Mouse (Mus musculus): Measurements from ENCODE around the gene Gm9745. TPM values are rescaled to one million over a fixed set of nuclear protein-coding genes. Genes with fewer than 3 reads are reported as not detected.
"Not testable (repeated sequence)": the region's sequence is repeated elsewhere in the genome, so short reads cannot be mapped to it uniquely, and the experiment has no call there.

Gm9745 gene
- polyA plus RNA-seq (2012; rRNA removed) = not detected in 2 replicates
- polyA plus RNA-seq (2014; fragmentation: Nextera tagmentation; extraction: Ambion mirVana) = not detected in 2 replicates

- not testable (repeated sequence) for DNase-seq (ENCODE audit: low read depth in 3 of 3, low spot score in 3 of 3); H3K4me1 ChIP-seq (replicated peaks; ENCODE audit: control insufficient read depth in 2 of 2, insufficient read depth in 2 of 2, low read length in 1 of 2); H3K9me3 ChIP-seq (ENCODE audit: control insufficient read depth, low read length); H3K27ac ChIP-seq; H3K27me3 ChIP-seq (ENCODE audit: control insufficient read depth, insufficient read depth, low read length); H3K4me3 ChIP-seq (ENCODE audit: insufficient read depth in 1 of 2, low read depth in 2 of 2, low read length in 2 of 2); ATAC-seq (ENCODE audit: insufficient read depth); H3K4me2 ChIP-seq (ENCODE audit: low read depth); H3K9ac ChIP-seq (replicated peaks); H3K36me3 ChIP-seq (replicated peaks; ENCODE audit: control insufficient read depth, insufficient read depth, low read depth)
Observed at GRCm38 (mm10) chr13:8948131-8948530, at the start of gene Gm9745. Gene Gm9745 (minus strand): TSS chr13:8948231.

GRCm38 (mm10) chr13:8997221-8997620 lies 49.2 kb upstream of the Gm9745 start:
- not testable (repeated sequence) for H3K9ac ChIP-seq (replicated peaks)
- 77% methylated on average over 5 of the region's 5 CpGs for WGBS (ENCODE audit: insufficient replicate concordance)

GRCm38 (mm10) chr13:8995990-8996786 lies 48.2 kb upstream of the Gm9745 start, which contains the start of gene Gtpbp4:
Gene Gtpbp4 (minus strand): TSS chr13:8996083.
- no peaks in the 10 kb centered on the region for H3K27me3 ChIP-seq (ENCODE audit: control insufficient read depth, insufficient read depth, low read length)
- no peaks in the 10 kb centered on the region for H3K9me3 ChIP-seq (ENCODE audit: control insufficient read depth, low read length)
- 2% methylated on average over 51 of the region's 51 CpGs for WGBS (ENCODE audit: insufficient replicate concordance)
- H3K4me3 ChIP-seq (ENCODE audit: insufficient read depth in 1 of 2, low read depth in 2 of 2, low read length in 2 of 2) = peak within 1 kb of the TSS; percentile 82 to 95
- peaks cover 22 to 25% of the 10 kb centered on the region in 2 experiments for H3K4me1 ChIP-seq (replicated peaks; ENCODE audit: control insufficient read depth in 2 of 2, insufficient read depth in 2 of 2, low read length in 1 of 2)
- TF ChIP-seq EP300 (IDR thresholded peaks at IDR 0.05; ENCODE audit: low read depth) (peak; percentile 23), CTCF (IDR thresholded peaks at IDR 0.05; ENCODE audit: low read depth) (peak; percentile 92)
- peak within 1 kb of the TSS; percentile 70 for H3K4me2 ChIP-seq (ENCODE audit: low read depth)
- H3K9ac ChIP-seq (replicated peaks) = peak within 1 kb of the TSS; percentile 99
- ATAC-seq (ENCODE audit: insufficient read depth) (peak; percentile 94), DNase-seq (ENCODE audit: low read depth in 3 of 3, low spot score in 3 of 3) (peak; percentile 97)
- peak within 1 kb of the TSS; percentile 95 for H3K27ac ChIP-seq
- peaks cover 3% of the 10 kb centered on the region; the same call in 1 of the 2 replicates for H3K36me3 ChIP-seq (replicated peaks; ENCODE audit: control insufficient read depth, insufficient read depth, low read depth)

More at GRCm38 (mm10) chr13:8997221-8997620, 49.2 kb upstream of the Gm9745 start:
- not testable (repeated sequence) for H3K4me3 ChIP-seq (ENCODE audit: insufficient read depth in 1 of 2, low read depth in 2 of 2, low read length in 2 of 2); H3K27me3 ChIP-seq (ENCODE audit: control insufficient read depth, insufficient read depth, low read length); H3K36me3 ChIP-seq (replicated peaks; ENCODE audit: control insufficient read depth, insufficient read depth, low read depth); ATAC-seq (ENCODE audit: insufficient read depth); H3K9me3 ChIP-seq (ENCODE audit: control insufficient read depth, low read length); H3K27ac ChIP-seq; DNase-seq (ENCODE audit: low read depth in 3 of 3, low spot score in 3 of 3)
- peaks cover 22 to 25% of the 10 kb centered on the region in 2 experiments for H3K4me1 ChIP-seq (replicated peaks; ENCODE audit: control insufficient read depth in 2 of 2, insufficient read depth in 2 of 2, low read length in 1 of 2)
- peak overlapping the region; percentile 70 for H3K4me2 ChIP-seq (ENCODE audit: low read depth)

GRCm38 (mm10) chr13:8995159-8995989 lies 47.3 kb upstream of the Gm9745 start:
- WGBS (ENCODE audit: insufficient replicate concordance) = under 1% methylated on average over 33 of the region's 33 CpGs
- peak overlapping the region; percentile 82 to 95 for H3K4me3 ChIP-seq (ENCODE audit: insufficient read depth in 1 of 2, low read depth in 2 of 2, low read length in 2 of 2)
- no peak for TF ChIP-seq EP300 (IDR thresholded peaks at IDR 0.05; ENCODE audit: low read depth)
- TF ChIP-seq CTCF (IDR thresholded peaks at IDR 0.05; ENCODE audit: low read depth) = no peak
- peak overlapping the region; percentile 80 for H3K9ac ChIP-seq (replicated peaks)
- peak overlapping the region; percentile 70 for H3K4me2 ChIP-seq (ENCODE audit: low read depth)
- peak; percentile 27; the same call in 1 of the 2 replicates for ATAC-seq (ENCODE audit: insufficient read depth)
- DNase-seq (ENCODE audit: low read depth in 3 of 3, low spot score in 3 of 3) = peak in 1 of 3 experiments; percentile 31
- H3K4me1 ChIP-seq (replicated peaks; ENCODE audit: control insufficient read depth in 2 of 2, insufficient read depth in 2 of 2, low read length in 1 of 2) = peaks cover 22 to 25% of the 10 kb centered on the region in 2 experiments
- H3K27ac ChIP-seq = peak overlapping the region; percentile 24; the same call in 1 of the 2 replicates
- no peaks in the 10 kb centered on the region for H3K27me3 ChIP-seq (ENCODE audit: control insufficient read depth, insufficient read depth, low read length)
- no peaks in the 10 kb centered on the region for H3K9me3 ChIP-seq (ENCODE audit: control insufficient read depth, low read length)
- H3K36me3 ChIP-seq (replicated peaks; ENCODE audit: control insufficient read depth, insufficient read depth, low read depth) = peaks cover 9% of the 10 kb centered on the region

GRCm38 (mm10) chr13:8992231-8992630 lies 44.2 kb upstream of the Gm9745 start:
- no peaks in the 10 kb centered on the region for H3K9me3 ChIP-seq (ENCODE audit: control insufficient read depth, low read length)
- H3K4me2 ChIP-seq (ENCODE audit: low read depth) = no peak overlapping the region
- 75% methylated on average over 6 of the region's 6 CpGs for WGBS (ENCODE audit: insufficient replicate concordance)
- no peaks in the 10 kb centered on the region for H3K27me3 ChIP-seq (ENCODE audit: control insufficient read depth, insufficient read depth, low read length)
- DNase-seq (ENCODE audit: low read depth in 3 of 3, low spot score in 3 of 3) (no peak), ATAC-seq (ENCODE audit: insufficient read depth) (no peak)
- H3K4me1 ChIP-seq (replicated peaks; ENCODE audit: control insufficient read depth in 2 of 2, insufficient read depth in 2 of 2, low read length in 1 of 2) = peaks cover 14 to 16% of the 10 kb centered on the region in 2 experiments
- peaks cover 33% of the 10 kb centered on the region for H3K36me3 ChIP-seq (replicated peaks; ENCODE audit: control insufficient read depth, insufficient read depth, low read depth)
- no peak for TF ChIP-seq CTCF (IDR thresholded peaks at IDR 0.05; ENCODE audit: low read depth)
- no peak for TF ChIP-seq EP300 (IDR thresholded peaks at IDR 0.05; ENCODE audit: low read depth)
- H3K27ac ChIP-seq = no peak overlapping the region
- H3K4me3 ChIP-seq (ENCODE audit: insufficient read depth in 1 of 2, low read depth in 2 of 2, low read length in 2 of 2) = no peak overlapping the region
- H3K9ac ChIP-seq (replicated peaks) = no peak overlapping the region

Measured in liver, embryonic 14.5 days (tissue).